Mouse (Mus musculus): ENCODE data around the gene Klhdc8a.

DNA sequence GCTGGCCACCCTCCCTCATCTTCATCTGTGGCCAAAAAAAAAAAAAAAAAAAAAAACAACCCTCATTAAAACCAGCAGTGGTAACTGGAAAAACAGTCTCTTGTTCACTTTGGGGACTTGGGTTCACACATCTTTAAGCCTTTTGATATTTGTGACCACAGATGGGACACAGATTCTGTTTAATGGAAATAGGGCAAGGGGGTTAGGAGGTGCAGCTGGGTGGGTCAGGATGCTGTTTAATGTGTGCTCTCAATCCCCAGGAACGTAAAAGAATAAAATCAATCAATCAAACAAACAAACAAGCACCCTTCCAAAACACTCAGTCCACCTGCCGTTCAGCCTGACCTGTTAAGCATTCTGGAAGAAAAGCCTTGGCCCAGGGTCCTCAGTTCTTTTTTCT lies 34.8 kb downstream of the Klhdc8a start:
- TF ChIP-seq CTCF (conservative IDR thresholded peaks at IDR 0.05; ENCODE audit: low read length) = no peak
- no peak for TF ChIP-seq NANOG (IDR thresholded peaks at IDR 0.05; ENCODE audit: borderline replicate concordance, low read length)
- TF ChIP-seq POU5F1 (IDR thresholded peaks at IDR 0.05; ENCODE audit: borderline replicate concordance, low read length) = no peak
